Mouse (Mus musculus): ENCODE data around the gene Clasp2. TPM values are rescaled to one million over a fixed set of nuclear protein-coding genes. Genes with fewer than 3 reads are reported as not detected.

The Clasp2 gene
- total and polyA plus RNA-seq, 3 experiments, result 28.7 to 209 (median 30.8) TPM

DNA sequence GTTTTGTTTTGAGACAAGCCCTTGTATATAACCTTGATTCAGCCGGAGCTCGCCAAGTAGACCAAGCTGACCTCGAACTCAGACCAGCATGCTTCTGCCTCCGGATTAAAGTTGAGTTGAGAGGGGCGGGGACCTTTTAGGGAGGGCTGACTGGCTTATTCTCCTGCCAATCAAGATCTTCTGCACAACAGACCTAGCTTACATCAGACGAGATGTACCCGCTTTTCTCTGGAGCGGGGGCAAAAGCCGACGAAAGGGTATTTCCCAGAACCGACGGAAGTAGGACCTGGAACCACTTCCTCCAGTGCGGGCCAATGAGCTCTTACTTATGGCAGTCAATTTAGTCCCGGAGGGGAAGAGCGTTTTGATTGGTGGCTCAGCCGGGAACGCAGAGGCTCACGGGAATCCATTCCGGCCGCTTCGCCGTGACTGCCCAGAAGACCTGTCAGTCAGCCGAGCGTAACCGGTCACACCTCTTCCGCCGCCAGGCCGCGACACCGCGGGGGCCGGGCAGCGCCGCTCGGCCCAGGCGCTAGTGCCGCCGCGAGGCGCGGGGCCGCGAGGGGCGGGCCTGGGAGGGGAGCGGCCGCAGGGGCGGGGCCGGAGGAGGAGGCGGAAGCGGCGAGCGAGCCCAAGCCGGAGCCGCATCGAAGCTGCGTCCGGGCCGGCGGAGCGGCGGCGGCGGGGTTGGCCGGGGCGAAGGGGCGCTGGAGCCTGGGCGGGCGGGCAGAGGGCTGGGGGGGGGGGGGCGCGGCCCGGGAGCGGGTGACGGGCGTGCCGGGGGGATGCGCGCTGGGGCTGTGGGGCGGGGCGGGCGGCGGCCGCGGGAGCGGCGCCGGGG is 189.5 kb downstream of the Clasp2 start, which contains the start of gene Ubp1 (continued):
- TF ChIP-seq ELF1 (IDR thresholded peaks at IDR 0.05; ENCODE audit: low read depth, low read length) (peak; percentile 81), HCFC1 (IDR thresholded peaks at IDR 0.05; ENCODE audit: low read depth, low read length) (peak; percentile 88), TBP (IDR thresholded peaks at IDR 0.05; ENCODE audit: low read depth, low read length) (peak; percentile 66), MYB (IDR thresholded peaks at IDR 0.05; ENCODE audit: low read depth, low read length) (no peak), KAT2A (conservative IDR thresholded peaks at IDR 0.05; ENCODE audit: low read depth, low read length) (peak; percentile 74)

- Histone ChIP-seq H3K4me1 (ENCODE audit: control insufficient read depth in 1 of 2, insufficient read depth in 2 of 2, low read length in 2 of 2) (peaks cover 19 to 37% of the 10 kb centered on the region in 2 experiments), H3K36me3 (ENCODE audit: control insufficient read depth in 1 of 2, insufficient read depth in 2 of 2, low read length in 2 of 2) (peaks cover 3 to 46% of the 10 kb centered on the region in 2 experiments), H3K27ac (ENCODE audit: control insufficient read depth, low read depth, low read length) (peak overlapping the region; percentile 77), H3K9ac (ENCODE audit: control insufficient read depth, low read depth, low read length, poor library complexity, severe bottlenecking) (peak overlapping the region; percentile 92), H3K9me3 (replicated peaks; ENCODE audit: insufficient read depth, low read length) (no peaks in the 10 kb centered on the region), H3K27me3 (ENCODE audit: control insufficient read depth in 1 of 2, insufficient read depth in 2 of 2, low read length in 2 of 2) (no peaks in the 10 kb centered on the region), H3K79me2 (ENCODE audit: control insufficient read depth, insufficient read depth, low read length, poor library complexity) (peaks cover 47% of the 10 kb centered on the region), H3K4me3 (ENCODE audit: control insufficient read depth in 1 of 2, insufficient read depth in 1 of 2, low read depth in 2 of 2, low read length in 2 of 2) (peak overlapping the region; percentile 82 to 93)
- no peak for DNase-seq (ENCODE audit: low read depth, low spot score)
- TF ChIP-seq CTCF (IDR thresholded peaks at IDR 0.05 in 2 of 3, conservative IDR thresholded peaks at IDR 0.05 in 1 of 3; ENCODE audit: control insufficient read depth in 1 of 3, insufficient read depth in 1 of 3, low read depth in 2 of 3, low read length in 3 of 3, poor library complexity in 1 of 3, severe bottlenecking in 1 of 3), result no peak
- no peak for TF ChIP-seq ZC3H11A (IDR thresholded peaks at IDR 0.05; ENCODE audit: low read depth, low read length)
- no peak for TF ChIP-seq USF2 (IDR thresholded peaks at IDR 0.05; ENCODE audit: borderline replicate concordance in 1 of 2, insufficient read depth in 1 of 2, low read depth in 1 of 2, low read length in 2 of 2)
- TF ChIP-seq ELF1 (IDR thresholded peaks at IDR 0.05; ENCODE audit: low read depth, low read length), result no peak
- no peak for TF ChIP-seq POLR2A (IDR thresholded peaks at IDR 0.05; ENCODE audit: control insufficient read depth in 1 of 2, insufficient read depth in 1 of 2, low read depth in 1 of 2, low read length in 2 of 2, poor library complexity in 1 of 2)
- TF ChIP-seq CHD1 (IDR thresholded peaks at IDR 0.05; ENCODE audit: low read depth, low read length), result no peak
- TF ChIP-seq MEF2A (IDR thresholded peaks at IDR 0.05; ENCODE audit: extremely low read depth, insufficient replicate concordance, low read depth, low read length, poor library complexity, severe bottlenecking), result no peak
- no peak for TF ChIP-seq UBTF (IDR thresholded peaks at IDR 0.05; ENCODE audit: borderline replicate concordance, insufficient read depth, low read depth, low read length)
- TF ChIP-seq ZMIZ1 (IDR thresholded peaks at IDR 0.05; ENCODE audit: low read depth, low read length), result no peak
- no peak for TF ChIP-seq GABPA (IDR thresholded peaks at IDR 0.05; ENCODE audit: low read depth, low read length)
- TF ChIP-seq KAT2A (conservative IDR thresholded peaks at IDR 0.05; ENCODE audit: low read depth, low read length), result no peak
- no peak for TF ChIP-seq SMC3 (IDR thresholded peaks at IDR 0.05; ENCODE audit: low read depth, low read length)
- TF ChIP-seq MXI1 (IDR thresholded peaks at IDR 0.05; ENCODE audit: low read depth, low read length), result peak; percentile 61; the same call in 1 of the 2 replicates
- no peak for TF ChIP-seq CHD2 (IDR thresholded peaks at IDR 0.05; ENCODE audit: low read length)
- TF ChIP-seq NRF1 (IDR thresholded peaks at IDR 0.05; ENCODE audit: insufficient read depth, low read depth, low read length, poor library complexity, severe bottlenecking), result no peak
- no peak for TF ChIP-seq GATA1 (IDR thresholded peaks at IDR 0.05; ENCODE audit: low read depth, low read length)
- no peak for TF ChIP-seq ZNF384 (IDR thresholded peaks at IDR 0.05; ENCODE audit: low read depth, low read length)
- TF ChIP-seq SIN3A (IDR thresholded peaks at IDR 0.05; ENCODE audit: low read length), result peak; percentile 56
- no peak for TF ChIP-seq RAD21 (IDR thresholded peaks at IDR 0.05; ENCODE audit: low read depth, low read length)
- TF ChIP-seq BHLHE40 (IDR thresholded peaks at IDR 0.05; ENCODE audit: borderline replicate concordance, low read depth, low read length), result no peak
- no peak for TF ChIP-seq RCOR1 (IDR thresholded peaks at IDR 0.05; ENCODE audit: low read depth, low read length)
- TF ChIP-seq MAZ (IDR thresholded peaks at IDR 0.05; ENCODE audit: low read depth, low read length), result peak; percentile 16; the same call in 1 of the 2 replicates
- 0 out of 2 replicates have a peak, but pooled peaks have one; percentile 13 for TF ChIP-seq MYC (IDR thresholded peaks at IDR 0.05; ENCODE audit: low read depth, low read length)
- TF ChIP-seq USF1 (IDR thresholded peaks at IDR 0.05; ENCODE audit: low read depth, low read length), result no peak
Observed at GRCm38 (mm10) chr9:113931375-113932099, 190.3 kb downstream of the Clasp2 start.

Measured in MEL (cell line).